Mouse (Mus musculus) kidney, adult 2 months (tissue): ENCODE data around the gene Sult4a1.

ENCODE experiments used
- CTCF ChIP-seq: fragments of 200-500 bp; conservative IDR thresholded peaks from 2 replicates; pipeline ENCODE4 v1.5.1; 2011; ENCODE audit warnings: low read depth, mild to moderate bottlenecking, control low read depth, low read length, moderate library complexity, mixed read lengths; ENCODE audit not compliant: insufficient read depth, insufficient read length
- POLR2A ChIP-seq: fragments of 200-500 bp; IDR thresholded peaks from one replicate; pipeline ENCODE4 v1.6.1; 2011; ENCODE audit warnings: low read depth, low read length, control low read depth

DNA sequence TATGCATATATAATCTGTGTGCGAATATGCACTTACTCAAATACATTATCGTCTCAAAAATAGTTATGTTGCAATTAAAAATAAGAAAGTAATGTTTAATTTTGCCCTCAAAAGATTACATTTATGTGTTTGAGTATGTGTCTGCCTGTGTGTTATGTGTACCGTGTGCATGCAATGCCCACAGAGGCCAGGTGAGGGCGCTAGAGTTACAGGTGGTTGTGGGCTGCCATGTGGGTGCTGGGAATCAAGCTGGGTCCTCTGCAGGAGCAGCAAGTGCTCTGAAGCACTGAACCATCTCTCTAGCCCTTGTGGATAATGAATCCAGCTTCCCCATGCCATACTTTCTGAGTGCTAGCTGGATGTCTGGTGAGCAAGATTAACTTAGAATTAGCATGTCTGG lies 39.9 kb downstream of the Sult4a1 start:
- TF ChIP-seq CTCF, result no peak
- TF ChIP-seq POLR2A, result no peak
